Mouse (Mus musculus) lung, postnatal 0 days (tissue): ENCODE data around the gene Rasl10a. TPM values are rescaled to one million over a fixed set of nuclear protein-coding genes. Genes with fewer than 3 reads are reported as not detected.

Experiments
- ATAC-seq: fragments of 200-750 bp; cut with Nextera tagmentation; 2 replicates; pipeline ENCODE4 v1.8.0; 2017; ENCODE audit warnings: moderate library complexity
- DNase-seq: peaks from one replicate; pipeline ENCODE4 v3.0.0-alpha.2; 2016; ENCODE audit warnings: low spot score
- H3K27ac ChIP-seq: fragments of 300-500 bp; sonication (generic); 2 replicates; pipeline ENCODE4 v1.5.1; 2014; ENCODE audit warnings: antibody characterized with exemption, mild to moderate bottlenecking, low read length, mixed read lengths
- H3K27me3 ChIP-seq: fragments of 300-500 bp; sonication (generic); replicated peaks from 2 replicates; pipeline ENCODE4 v1.6.1; 2014; ENCODE audit warnings: low read length, mixed read lengths; ENCODE audit not compliant: insufficient read depth
- H3K36me3 ChIP-seq: fragments of 300-500 bp; sonication (generic); 2 replicates; pipeline ENCODE4 v1.6.1; 2014; ENCODE audit warnings: low read length, mixed read lengths; ENCODE audit not compliant: insufficient read depth
- H3K4me1 ChIP-seq: fragments of 300-500 bp; sonication (generic); 2 replicates; pipeline ENCODE4 v1.6.1; 2014; ENCODE audit warnings: antibody characterized with exemption, low read depth, low read length, mixed read lengths; ENCODE audit not compliant: insufficient read depth
- H3K4me2 ChIP-seq: fragments of 300-500 bp; sonication (generic); replicated peaks from 2 replicates; pipeline ENCODE4 v1.6.1; 2014; ENCODE audit warnings: low read depth, mild to moderate bottlenecking, low read length, moderate library complexity, mixed read lengths
- H3K4me3 ChIP-seq: fragments of 300-500 bp; sonication (generic); 2 replicates; pipeline ENCODE4 v1.5.1; 2014; ENCODE audit warnings: low read depth, low read length
- H3K9ac ChIP-seq: fragments of 300-500 bp; sonication (generic); replicated peaks from 2 replicates; pipeline ENCODE4 v1.6.1; 2014; ENCODE audit warnings: low read depth, mild to moderate bottlenecking
- H3K9me3 ChIP-seq: fragments of 300-500 bp; sonication (generic); 2 replicates; pipeline ENCODE4 v1.6.1; 2016; ENCODE audit warnings: low read length, mixed read lengths
- CTCF ChIP-seq: IDR thresholded peaks from 2 replicates; pipeline ENCODE4 v1.5.1; 2016; ENCODE audit warnings: antibody characterized with exemption, mild to moderate bottlenecking
- EP300 ChIP-seq: IDR thresholded peaks from 2 replicates; pipeline ENCODE4 v1.6.1; 2016; ENCODE audit warnings: antibody characterized with exemption, mild to moderate bottlenecking, control low read depth
- WGBS: fragments of 180-500 bp; shearing (Covaris S2); extraction: QIAGEN DNeasy Blood & Tissue Kit; methylation state at CpG from one replicate; pipeline ENCODE4 v1.1.7; 2014; 5-methylcytosine and 5-hydroxymethylcytosine counted together
- polyA plus RNA-seq: library from polyadenylated mRNA; unstranded; fragments of >200 nt; fragmentation: Nextera tagmentation; extraction: Ambion mirVana; gene quantifications from 2 replicates; pipeline ENCODE4 v1.2.1, GENCODE M21; 2015

Gene Rasl10a
- polyA plus RNA-seq, result 2.3 and 2.5 TPM in 2 replicates

GRCm38 (mm10) chr11:5057856-5058641, at the start of gene Rasl10a:
Rasl10a (plus strand) TSS chr11:5058128.
- ATAC-seq (no peak), DNase-seq (no peak)
- Histone ChIP-seq H3K9me3 (no peaks in the 10 kb centered on the region), H3K9ac (peak within 1 kb of the TSS; percentile 34; the same call in 1 of the 2 replicates), H3K4me2 (peak within 1 kb of the TSS; percentile 89), H3K4me1 (peaks cover 33% of the 10 kb centered on the region), H3K27me3 (peaks cover 49% of the 10 kb centered on the region), H3K4me3 (peak within 1 kb of the TSS; percentile 49), H3K27ac (no peak within 1 kb of the TSS), H3K36me3 (peaks cover 4% of the 10 kb centered on the region; the same call in 1 of the 2 replicates)
- WGBS, result 4% methylated on average over 63 of the region's 77 CpGs
- TF ChIP-seq CTCF (no peak), EP300 (no peak)

DNA sequence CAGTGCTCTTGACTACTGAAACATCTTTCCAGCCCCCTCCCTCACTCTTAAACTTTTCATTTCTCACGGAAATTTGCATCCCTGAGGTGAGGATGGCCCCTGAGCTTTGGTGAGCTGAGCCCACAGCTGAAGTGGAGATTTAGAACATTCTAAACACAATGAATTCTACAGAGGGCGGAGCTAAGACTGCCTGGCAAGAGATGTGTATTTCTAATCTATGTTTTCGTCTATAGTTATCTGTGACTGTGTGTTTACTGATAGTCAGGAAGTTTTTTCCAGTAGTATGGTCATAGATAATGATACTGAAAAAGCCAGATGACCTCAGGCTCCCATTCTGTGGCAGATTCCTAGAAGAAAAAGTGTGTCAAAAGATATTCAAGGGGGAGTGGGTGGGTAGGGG, 49.1 kb upstream of the Rasl10a start:
- H3K4me1 ChIP-seq, result no peaks in the 10 kb centered on the region
- H3K27ac ChIP-seq, result no peak overlapping the region
- no peak overlapping the region for H3K9ac ChIP-seq
- DNase-seq (no peak), ATAC-seq (no peak)
- TF ChIP-seq CTCF (no peak), EP300 (no peak)
- H3K27me3 ChIP-seq, result no peaks in the 10 kb centered on the region
- no peaks in the 10 kb centered on the region; the same call in none of the 2 replicates for H3K36me3 ChIP-seq
- H3K9me3 ChIP-seq, result no peaks in the 10 kb centered on the region
- WGBS, result 55% methylated on average over 3 of the region's 3 CpGs
- H3K4me3 ChIP-seq, result no peak overlapping the region
- H3K4me2 ChIP-seq, result no peak overlapping the region

DNA sequence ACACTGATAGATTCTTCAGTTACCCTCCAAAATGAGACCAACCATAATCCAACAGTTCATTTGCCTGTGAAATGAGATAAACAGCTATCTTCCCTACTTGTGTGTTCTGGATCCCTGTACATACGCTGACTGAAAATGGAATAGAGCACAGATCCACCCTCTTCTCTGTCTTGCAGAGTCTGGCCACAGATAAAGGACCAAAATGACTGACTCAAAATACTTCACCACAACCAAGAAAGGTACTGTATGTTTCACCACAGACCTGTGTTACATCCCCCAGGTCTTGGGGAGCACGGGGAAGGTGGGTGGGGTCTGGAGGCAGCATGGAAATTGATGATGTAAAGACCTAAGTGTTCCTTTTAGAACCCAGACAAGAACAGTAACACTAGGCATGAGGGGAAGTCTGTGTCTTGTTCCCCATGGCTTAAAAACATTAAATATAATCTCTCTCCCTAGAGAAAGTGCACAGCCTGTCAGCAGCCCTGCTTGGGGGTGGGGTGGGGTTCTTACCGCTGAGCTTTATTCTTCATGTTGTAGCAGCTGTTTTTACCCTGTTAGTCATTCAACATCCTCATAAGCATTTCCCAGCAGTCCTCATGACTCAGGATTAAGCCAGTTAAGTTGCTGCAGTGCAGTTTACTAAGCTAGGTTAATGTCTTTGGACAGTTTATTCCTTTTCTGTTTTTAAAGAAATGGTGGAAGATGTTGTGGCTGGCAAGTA, 48.4 kb upstream of the Rasl10a start:
- no peaks in the 10 kb centered on the region for H3K27me3 ChIP-seq
- no peak for TF ChIP-seq CTCF
- TF ChIP-seq EP300, result no peak
- H3K4me1 ChIP-seq, result no peaks in the 10 kb centered on the region
- H3K4me3 ChIP-seq, result no peak overlapping the region
- DNase-seq, result no peak
- no peaks in the 10 kb centered on the region for H3K9me3 ChIP-seq
- H3K36me3 ChIP-seq, result peaks cover 5% of the 10 kb centered on the region
- no peak overlapping the region for H3K27ac ChIP-seq
- no peak overlapping the region for H3K4me2 ChIP-seq
- no peak; the same call in 1 of the 2 replicates for ATAC-seq
- H3K9ac ChIP-seq, result no peak overlapping the region
- WGBS, result 70% methylated on average over 3 of the region's 3 CpGs

DNA sequence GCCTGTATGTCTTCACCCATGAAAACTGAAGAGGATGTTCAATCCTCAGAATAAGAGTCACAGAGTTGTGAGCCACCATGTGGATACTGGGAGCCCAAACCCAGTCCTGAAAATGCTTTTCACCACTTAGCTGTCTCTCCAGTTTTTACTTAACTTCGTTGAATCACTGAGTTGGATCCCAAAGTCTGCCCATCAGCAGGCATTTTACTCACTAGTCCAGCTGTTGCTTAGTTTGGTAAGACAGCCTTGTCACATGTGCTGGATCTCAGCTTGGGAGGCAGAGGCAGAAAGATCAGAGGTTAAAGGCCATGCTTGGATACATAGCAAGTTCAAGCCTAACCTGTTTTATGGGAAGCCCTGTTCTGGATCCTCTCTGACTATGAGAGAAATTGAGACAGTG, 47.7 kb upstream of the Rasl10a start:
- no peak for ATAC-seq
- H3K4me3 ChIP-seq, result no peak overlapping the region
- 90% methylated on average over 1 of the region's 1 CpGs for WGBS
- peaks cover 6% of the 10 kb centered on the region for H3K36me3 ChIP-seq
- no peak overlapping the region for H3K4me2 ChIP-seq
- no peak for DNase-seq
- no peak for TF ChIP-seq EP300
- no peaks in the 10 kb centered on the region for H3K9me3 ChIP-seq
- no peaks in the 10 kb centered on the region for H3K27me3 ChIP-seq
- no peak overlapping the region for H3K9ac ChIP-seq
- no peaks in the 10 kb centered on the region for H3K4me1 ChIP-seq
- H3K27ac ChIP-seq, result no peak overlapping the region

GRCm38 (mm10) chr11:5011480-5011879, 46.4 kb upstream of the Rasl10a start:
- 75% methylated on average over 1 of the region's 1 CpGs for WGBS
- Histone ChIP-seq H3K27ac (no peak overlapping the region), H3K4me1 (no peaks in the 10 kb centered on the region), H3K4me2 (no peak overlapping the region), H3K27me3 (no peaks in the 10 kb centered on the region), H3K36me3 (peaks cover 9% of the 10 kb centered on the region), H3K9ac (no peak overlapping the region), H3K4me3 (no peak overlapping the region), H3K9me3 (no peaks in the 10 kb centered on the region)
- TF ChIP-seq CTCF, result no peak
- DNase-seq, result no peak
- no peak for ATAC-seq

DNA sequence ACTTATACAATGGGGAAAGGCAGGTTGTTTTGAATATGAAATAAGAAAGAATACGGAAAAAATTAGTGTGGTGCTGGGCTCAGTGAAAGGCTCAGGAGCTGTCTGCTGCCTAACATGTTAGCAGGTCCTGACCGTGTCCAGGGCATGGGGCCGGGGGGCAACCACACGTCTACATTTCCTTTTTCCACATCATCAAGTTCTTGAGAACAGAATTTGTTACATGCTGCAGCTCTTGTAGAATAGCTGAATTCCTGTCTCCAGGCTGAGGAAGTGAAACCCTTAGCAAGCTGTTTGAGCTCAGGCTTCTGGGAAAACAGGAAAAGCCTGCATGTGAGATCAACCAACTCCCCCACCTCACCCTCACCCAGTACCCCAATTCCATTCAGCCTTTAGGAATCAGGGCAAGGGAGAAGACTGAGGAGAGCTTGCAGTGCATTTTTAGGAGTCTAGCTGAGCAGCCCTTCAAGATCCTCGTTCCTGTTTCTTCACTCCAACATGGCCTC, 45.7 kb upstream of the Rasl10a start:
- ATAC-seq, result no peak
- TF ChIP-seq EP300, result no peak
- TF ChIP-seq CTCF, result no peak
- no peak overlapping the region for H3K4me2 ChIP-seq
- WGBS, result 75% methylated on average over 5 of the region's 5 CpGs
- H3K4me1 ChIP-seq, result no peaks in the 10 kb centered on the region
- H3K4me3 ChIP-seq, result no peak overlapping the region
- no peaks in the 10 kb centered on the region for H3K9me3 ChIP-seq
- no peaks in the 10 kb centered on the region for H3K27me3 ChIP-seq
- no peak overlapping the region for H3K27ac ChIP-seq
- DNase-seq, result no peak
- H3K36me3 ChIP-seq, result peaks cover 12% of the 10 kb centered on the region
- no peak overlapping the region for H3K9ac ChIP-seq
